Mouse (Mus musculus): ENCODE data around the gene Ubxn6. TPM values are rescaled to one million over a fixed set of nuclear protein-coding genes. Genes with fewer than 3 reads are reported as not detected.

The Ubxn6 gene
- polyA plus RNA-seq, 1 experiment = 45.3 TPM

GRCm38 (mm10) chr17:56032831-56033230 is 42.0 kb downstream of the Ubxn6 start:
- H3K36me3 ChIP-seq (ENCODE audit: control insufficient read depth, insufficient read depth, low read length) = 0 out of 2 replicates have a peak, but pooled peaks cover 2% of the 10 kb centered on the region
- WGBS = 14% methylated on average over 7 of the region's 7 CpGs
- no peak overlapping the region for H3K4me3 ChIP-seq (ENCODE audit: extremely low read depth, insufficient read depth, insufficient read length)
- peaks cover 35% of the 10 kb centered on the region; the same call in 1 of the 2 replicates for H3K4me1 ChIP-seq (ENCODE audit: control insufficient read depth, insufficient read depth, insufficient read length)
- DNase-seq (ENCODE audit: low read depth in 1 of 2, low spot score in 2 of 2) = peak in 1 of 2 experiments; percentile 67
- peak overlapping the region; percentile 15; the same call in 1 of the 2 replicates for H3K27ac ChIP-seq (ENCODE audit: insufficient read depth, low read length)
- no peaks in the 10 kb centered on the region for H3K27me3 ChIP-seq (ENCODE audit: control insufficient read depth, insufficient read depth, low read length)
- TF ChIP-seq CTCF (IDR thresholded peaks at IDR 0.05; ENCODE audit: extremely low read depth, insufficient read depth, insufficient read length, insufficient replicate concordance) (no peak), POLR2A (IDR thresholded peaks at IDR 0.05; ENCODE audit: low read depth, low read length) (no peak)

GRCm38 (mm10) chr17:56032127-56032733 is 42.6 kb downstream of the Ubxn6 start:
- Histone ChIP-seq H3K4me1 (ENCODE audit: control insufficient read depth, insufficient read depth, insufficient read length) (peaks cover 38% of the 10 kb centered on the region; the same call in 1 of the 2 replicates), H3K36me3 (ENCODE audit: control insufficient read depth, insufficient read depth, low read length) (0 out of 2 replicates have a peak, but pooled peaks cover 2% of the 10 kb centered on the region), H3K27me3 (ENCODE audit: control insufficient read depth, insufficient read depth, low read length) (no peaks in the 10 kb centered on the region), H3K27ac (ENCODE audit: insufficient read depth, low read length) (peak overlapping the region; percentile 55), H3K4me3 (ENCODE audit: extremely low read depth, insufficient read depth, insufficient read length) (no peak overlapping the region)
- TF ChIP-seq POLR2A (IDR thresholded peaks at IDR 0.05; ENCODE audit: low read depth, low read length) (no peak), CTCF (IDR thresholded peaks at IDR 0.05; ENCODE audit: extremely low read depth, insufficient read depth, insufficient read length, insufficient replicate concordance) (no peak)
- no peak for DNase-seq (ENCODE audit: low read depth in 1 of 2, low spot score in 2 of 2)
- 65% methylated on average over 6 of the region's 6 CpGs for WGBS

- no peak overlapping the region for H3K4me3 ChIP-seq (ENCODE audit: extremely low read depth, insufficient read depth, insufficient read length)
- DNase-seq (ENCODE audit: low read depth in 1 of 2, low spot score in 2 of 2) = no peak
- H3K27me3 ChIP-seq (ENCODE audit: control insufficient read depth, insufficient read depth, low read length) = no peaks in the 10 kb centered on the region
- no peak overlapping the region for H3K27ac ChIP-seq (ENCODE audit: insufficient read depth, low read length)
- 0 out of 2 replicates have a peak, but pooled peaks cover 2% of the 10 kb centered on the region for H3K36me3 ChIP-seq (ENCODE audit: control insufficient read depth, insufficient read depth, low read length)
- TF ChIP-seq POLR2A (IDR thresholded peaks at IDR 0.05; ENCODE audit: low read depth, low read length) = no peak
- WGBS = 79% methylated on average over 7 of the region's 7 CpGs
- peaks cover 38% of the 10 kb centered on the region; the same call in 1 of the 2 replicates for H3K4me1 ChIP-seq (ENCODE audit: control insufficient read depth, insufficient read depth, insufficient read length)
These were observed 43.4 kb downstream of the Ubxn6 start for GRCm38 (mm10) chr17:56031431-56031830.

- no peak for DNase-seq (ENCODE audit: low read depth in 1 of 2, low spot score in 2 of 2)
- peak overlapping the region; percentile 37; the same call in 1 of the 2 replicates for H3K27ac ChIP-seq (ENCODE audit: insufficient read depth, low read length)
- WGBS = 22% methylated on average over 5 of the region's 5 CpGs
These were observed 43.9 kb downstream of the Ubxn6 start for GRCm38 (mm10) chr17:56030919-56031318.

GRCm38 (mm10) chr17:56030238-56030870 is 44.5 kb downstream of the Ubxn6 start:
- Histone ChIP-seq H3K4me1 (ENCODE audit: control insufficient read depth, insufficient read depth, insufficient read length) (peaks cover 40% of the 10 kb centered on the region; the same call in 1 of the 2 replicates), H3K4me3 (ENCODE audit: extremely low read depth, insufficient read depth, insufficient read length) (no peak overlapping the region), H3K27me3 (ENCODE audit: control insufficient read depth, insufficient read depth, low read length) (no peaks in the 10 kb centered on the region), H3K27ac (ENCODE audit: insufficient read depth, low read length) (peak overlapping the region; percentile 37; the same call in 1 of the 2 replicates), H3K36me3 (ENCODE audit: control insufficient read depth, insufficient read depth, low read length) (0 out of 2 replicates have a peak, but pooled peaks cover 2% of the 10 kb centered on the region)
- DNase-seq (ENCODE audit: low read depth in 1 of 2, low spot score in 2 of 2) = no peak
- TF ChIP-seq POLR2A (IDR thresholded peaks at IDR 0.05; ENCODE audit: low read depth, low read length) (no peak), CTCF (IDR thresholded peaks at IDR 0.05; ENCODE audit: extremely low read depth, insufficient read depth, insufficient read length, insufficient replicate concordance) (no peak)
- 72% methylated on average over 9 of the region's 9 CpGs for WGBS

More at GRCm38 (mm10) chr17:56030919-56031318, 43.9 kb downstream of the Ubxn6 start:
- Histone ChIP-seq H3K27me3 (ENCODE audit: control insufficient read depth, insufficient read depth, low read length) (no peaks in the 10 kb centered on the region), H3K36me3 (ENCODE audit: control insufficient read depth, insufficient read depth, low read length) (0 out of 2 replicates have a peak, but pooled peaks cover 2% of the 10 kb centered on the region), H3K4me3 (ENCODE audit: extremely low read depth, insufficient read depth, insufficient read length) (no peak overlapping the region), H3K4me1 (ENCODE audit: control insufficient read depth, insufficient read depth, insufficient read length) (peaks cover 39% of the 10 kb centered on the region; the same call in 1 of the 2 replicates)
- TF ChIP-seq POLR2A (IDR thresholded peaks at IDR 0.05; ENCODE audit: low read depth, low read length) = no peak

GRCm38 (mm10) chr17:56027801-56028441 is 46.9 kb downstream of the Ubxn6 start:
- TF ChIP-seq CTCF (IDR thresholded peaks at IDR 0.05; ENCODE audit: extremely low read depth, insufficient read depth, insufficient read length, insufficient replicate concordance) (no peak), POLR2A (IDR thresholded peaks at IDR 0.05; ENCODE audit: low read depth, low read length) (no peak)
- Histone ChIP-seq H3K27ac (ENCODE audit: insufficient read depth, low read length) (no peak overlapping the region), H3K4me3 (ENCODE audit: extremely low read depth, insufficient read depth, insufficient read length) (no peak overlapping the region), H3K4me1 (ENCODE audit: control insufficient read depth, insufficient read depth, insufficient read length) (peaks cover 47% of the 10 kb centered on the region), H3K36me3 (ENCODE audit: control insufficient read depth, insufficient read depth, low read length) (0 out of 2 replicates have a peak, but pooled peaks cover 2% of the 10 kb centered on the region), H3K27me3 (ENCODE audit: control insufficient read depth, insufficient read depth, low read length) (no peaks in the 10 kb centered on the region)
- no peak for DNase-seq (ENCODE audit: low read depth in 1 of 2, low spot score in 2 of 2)
- 95% methylated on average over 5 of the region's 5 CpGs for WGBS
